Mouse (Mus musculus): ENCODE results near the gene Dapk2.

Gene Dapk2

DNA sequence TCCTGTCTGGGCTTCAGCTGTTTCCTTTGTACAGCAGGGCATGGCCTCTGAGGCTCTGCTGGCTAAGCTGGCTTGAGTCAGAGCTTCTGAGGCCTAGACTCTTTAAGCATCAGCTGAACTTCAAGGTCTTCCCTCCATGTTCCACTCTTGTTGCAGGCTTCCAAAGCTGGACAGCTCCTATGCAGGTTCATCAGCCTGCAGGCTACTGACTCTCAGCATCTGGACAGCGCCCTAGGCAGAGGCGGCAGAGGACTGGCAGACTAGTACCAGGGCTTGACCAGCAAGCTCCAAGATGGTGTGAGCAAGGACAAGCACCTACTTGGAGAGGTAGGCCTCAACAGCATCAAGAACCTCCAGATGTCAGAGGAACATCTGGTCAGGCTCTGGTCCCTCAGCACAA, 149.3 kb downstream of the Dapk2 start:
- peak; percentile 78 for DNase-seq (ENCODE audit: low read depth, low spot score)

DNA sequence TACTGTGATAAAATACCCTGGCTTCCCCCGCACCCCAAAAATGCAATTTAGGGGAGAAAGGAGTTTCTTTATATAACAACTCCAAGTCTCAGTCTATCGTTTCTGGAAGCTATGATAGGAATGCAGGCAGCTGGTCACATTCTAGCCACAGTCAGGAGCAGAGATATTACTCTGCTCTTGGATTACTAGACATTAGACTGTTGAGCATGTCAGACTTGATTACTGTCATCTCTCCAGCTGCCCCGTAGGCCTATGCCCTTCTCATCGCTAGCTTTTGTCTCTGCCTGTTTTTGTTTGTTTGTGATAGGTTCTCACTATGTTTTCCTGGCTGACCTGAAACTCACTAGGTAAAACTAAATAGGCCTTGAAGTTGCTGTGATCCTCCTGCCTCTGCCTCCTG, 150.7 kb downstream of the Dapk2 start:
- DNase-seq (ENCODE audit: low read depth, low spot score), result no peak

DNA sequence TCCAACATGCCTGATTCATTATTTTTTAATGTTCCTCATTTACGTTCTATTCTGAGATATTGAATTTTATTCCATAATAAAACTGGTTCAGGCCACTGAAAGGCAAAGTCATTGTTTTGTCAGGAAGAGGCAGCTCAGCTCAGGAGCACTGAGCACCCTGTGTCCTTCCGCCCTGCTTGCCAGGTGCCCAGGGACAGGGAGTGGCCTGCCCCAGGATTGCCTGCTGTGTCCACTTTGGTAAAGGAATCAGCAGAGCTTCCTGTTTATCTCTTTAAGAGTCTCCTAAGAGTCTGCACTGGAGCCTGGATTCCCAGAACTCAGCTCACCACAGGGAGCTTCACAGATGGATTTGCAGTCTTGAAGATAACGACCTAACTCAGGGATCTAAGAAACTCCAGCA, 153.4 kb downstream of the Dapk2 start:
- DNase-seq (ENCODE audit: low read depth, low spot score), result no peak

DNA sequence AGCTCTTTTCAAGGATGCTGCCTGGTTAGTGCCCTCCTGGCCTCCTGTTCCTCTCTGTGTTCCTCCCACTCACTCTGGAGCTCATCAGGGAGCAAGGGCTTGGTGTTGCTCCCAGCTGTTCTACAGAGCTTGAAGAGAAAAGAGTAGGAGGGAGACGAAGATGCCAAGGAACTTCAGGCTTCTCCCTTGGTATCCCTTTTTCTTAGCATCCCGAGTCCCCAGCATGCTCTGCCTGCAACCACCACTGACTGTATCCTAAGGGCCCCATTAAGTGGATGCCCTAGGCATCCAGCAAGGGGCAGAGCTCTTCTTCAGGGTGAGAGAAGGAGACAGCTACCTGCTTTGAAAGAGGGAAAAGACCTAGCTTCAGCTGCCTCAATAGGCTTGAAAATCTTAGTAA, 158.6 kb downstream of the Dapk2 start:
- DNase-seq (ENCODE audit: low read depth, low spot score), result no peak

Data from ZHBTc4 (cell line).